Mouse (Mus musculus) adrenal gland, adult 18-20 months (tissue): ENCODE measurements around the gene Tk1. TPM values are rescaled to one million over a fixed set of nuclear protein-coding genes. Genes with fewer than 3 reads are reported as not detected.
A peak's percentile ranks its signal among the peaks of the same experiment; 100 is the strongest.
"Not testable (repeated sequence)": the region's sequence is repeated elsewhere in the genome, so short reads cannot be mapped to it uniquely, and the experiment has no call there.

ENCODE experiments used
- DNase-seq, 2 experiments: peaks; one replicate each; pipeline ENCODE4 v3.0.0; 2021 to 2022; ENCODE audit warnings: low spot score in 2 of 2
- total RNA-seq, 2 experiments: library from RNA; stranded (reverse); gene quantifications; 1 replicate in 1 of 2; 2 replicates in 1 of 2; pipeline ENCODE4 v1.2.3; 2021

The Tk1 gene
- total RNA-seq, 2 experiments from 2014 or later: 2.2 to 3.8 TPM

DNA sequence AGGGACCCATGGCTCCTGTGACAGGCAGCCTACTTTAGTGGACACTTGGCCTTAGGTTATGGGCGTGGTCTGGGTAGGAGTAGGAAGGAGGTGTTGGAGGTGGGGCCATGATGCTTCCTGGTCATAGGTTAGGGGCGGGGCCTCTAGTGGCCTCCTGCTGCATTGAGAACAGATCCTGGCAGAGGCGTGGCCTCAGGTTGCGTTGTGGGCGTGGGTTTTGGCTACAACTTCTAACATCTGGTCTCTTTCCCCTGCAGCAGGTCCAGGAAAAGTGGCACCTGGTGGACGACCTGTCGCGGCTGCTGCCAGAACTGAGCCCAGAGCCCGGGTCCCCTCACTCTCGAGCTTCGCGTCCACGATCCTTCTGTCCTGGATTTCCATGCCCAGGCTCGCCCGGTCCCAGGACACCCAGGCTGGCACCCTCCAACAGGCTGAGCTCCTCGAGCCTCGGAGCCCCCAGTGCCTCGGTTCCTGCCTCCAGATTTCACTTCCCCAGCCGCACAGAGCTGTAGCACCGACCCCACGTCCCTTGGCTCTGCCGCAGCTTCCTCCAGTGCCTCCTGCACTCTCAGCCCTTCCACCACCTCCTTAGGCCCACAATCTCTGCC lies 33.5 kb downstream of the Tk1 start:
- no peak for DNase-seq

DNA sequence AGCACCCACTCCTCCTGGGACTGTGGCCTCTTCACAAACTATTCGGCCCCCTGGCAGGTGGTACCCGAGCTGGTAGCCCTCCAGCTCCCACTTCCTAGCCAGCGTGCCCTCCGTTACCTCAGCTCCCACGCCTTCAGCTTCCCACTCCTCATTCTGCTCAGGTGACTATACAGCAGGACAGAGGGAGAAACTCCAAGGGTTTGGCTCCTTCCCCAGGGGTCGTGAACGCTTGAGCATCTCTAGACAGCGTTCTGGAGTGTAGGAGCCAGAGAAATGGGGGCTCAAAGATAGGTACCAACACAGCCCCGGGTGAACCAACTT lies 34.5 kb downstream of the Tk1 start:
- no peak for DNase-seq

DNA sequence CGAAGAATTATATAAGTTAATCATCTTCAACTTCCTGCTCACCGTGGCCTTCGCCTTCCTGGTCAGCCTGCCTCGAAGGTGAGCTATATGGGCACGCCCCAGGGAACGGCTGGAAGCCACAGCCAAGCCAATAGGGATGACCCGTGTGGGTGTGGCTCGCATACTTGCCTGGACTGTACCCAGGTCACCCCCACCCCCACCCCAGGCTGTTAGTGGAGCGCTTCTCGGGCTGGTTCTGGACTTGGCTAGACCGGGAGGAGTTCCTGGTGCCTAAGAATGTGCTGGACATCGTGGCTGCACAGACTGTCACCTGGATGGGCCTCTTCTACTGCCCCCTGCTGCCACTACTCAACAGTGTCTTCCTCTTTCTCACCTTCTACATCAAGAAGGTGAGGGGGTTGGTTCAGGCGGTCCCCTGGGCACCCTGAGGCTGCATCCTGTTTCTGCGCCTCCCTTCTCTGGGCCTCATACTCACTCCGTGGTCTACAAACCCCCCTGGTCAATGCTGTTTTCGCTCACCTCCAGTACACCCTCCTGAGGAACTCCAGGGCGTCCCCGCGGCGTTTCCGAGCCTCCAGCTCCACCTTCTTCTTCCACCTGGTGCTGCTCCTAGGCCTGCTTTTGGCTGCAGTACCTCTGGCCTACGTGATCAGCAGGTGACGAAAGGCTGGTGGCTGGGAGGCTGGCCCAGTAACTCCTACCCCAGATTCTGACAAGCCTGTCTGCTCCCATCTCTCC lies 35.0 kb downstream of the Tk1 start:
- DNase-seq: no peak

DNA sequence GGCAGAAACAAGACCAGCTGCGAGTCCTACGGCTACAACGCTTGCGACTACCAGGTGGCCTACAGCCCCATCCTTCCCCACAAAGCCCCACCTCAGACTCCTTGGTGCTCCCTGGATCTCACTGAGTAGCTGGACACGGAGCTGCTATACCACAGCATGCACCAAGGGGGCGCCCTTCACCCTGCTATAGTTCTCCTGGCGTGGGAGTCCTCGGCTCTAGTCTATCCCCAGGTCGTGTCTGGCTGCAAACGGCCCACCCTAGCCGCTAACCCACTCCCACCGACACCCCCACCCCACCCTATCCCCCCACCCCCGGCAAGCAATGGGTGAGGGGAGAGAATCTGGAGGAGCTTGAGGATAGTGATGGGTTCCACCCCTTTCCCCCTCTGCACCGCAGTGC lies 35.6 kb downstream of the Tk1 start:
- DNase-seq: peak; percentile 64 to 73

DNA sequence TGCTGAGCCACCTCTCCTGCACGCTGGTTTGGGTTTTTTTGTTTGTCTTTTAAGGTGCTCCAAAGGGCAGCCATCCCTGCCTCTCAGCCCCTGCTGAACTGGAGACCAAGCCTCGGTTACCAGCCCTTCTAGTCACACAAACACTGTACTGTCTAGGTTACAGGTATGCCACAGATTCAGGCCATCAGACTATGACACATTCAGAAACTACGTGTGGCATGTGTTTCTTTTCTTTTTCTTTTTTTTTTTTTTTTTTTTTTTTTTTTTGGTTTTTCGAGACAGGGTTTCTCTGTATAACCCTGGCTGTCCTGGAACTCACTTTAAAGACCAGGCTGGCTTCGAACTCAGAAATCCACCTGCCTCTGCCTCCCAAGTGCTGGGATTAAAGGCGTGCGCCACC lies 37.4 kb downstream of the Tk1 start:
- not testable (repeated sequence) for DNase-seq

DNA sequence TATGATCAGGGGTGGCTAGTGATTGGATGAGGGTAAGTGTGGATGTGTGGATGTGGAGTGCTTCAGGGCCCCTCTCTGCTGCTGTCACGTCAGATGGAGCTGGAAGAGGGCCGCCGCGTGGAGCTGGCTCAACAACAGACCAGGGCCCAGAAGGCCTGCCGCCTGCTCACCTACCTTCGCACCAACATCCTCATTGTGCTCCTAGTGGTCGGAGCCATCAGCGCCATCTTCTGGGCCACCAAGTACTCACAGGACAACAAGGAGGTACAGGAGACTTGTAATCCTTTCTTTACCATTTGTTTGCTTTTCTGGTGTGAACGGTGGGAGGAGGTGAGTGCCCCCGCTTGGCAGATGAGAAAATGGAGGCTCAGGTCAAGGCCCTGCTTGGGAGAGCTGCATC lies 39.6 kb downstream of the Tk1 start:
- DNase-seq: peak; percentile 51 to 63

DNA sequence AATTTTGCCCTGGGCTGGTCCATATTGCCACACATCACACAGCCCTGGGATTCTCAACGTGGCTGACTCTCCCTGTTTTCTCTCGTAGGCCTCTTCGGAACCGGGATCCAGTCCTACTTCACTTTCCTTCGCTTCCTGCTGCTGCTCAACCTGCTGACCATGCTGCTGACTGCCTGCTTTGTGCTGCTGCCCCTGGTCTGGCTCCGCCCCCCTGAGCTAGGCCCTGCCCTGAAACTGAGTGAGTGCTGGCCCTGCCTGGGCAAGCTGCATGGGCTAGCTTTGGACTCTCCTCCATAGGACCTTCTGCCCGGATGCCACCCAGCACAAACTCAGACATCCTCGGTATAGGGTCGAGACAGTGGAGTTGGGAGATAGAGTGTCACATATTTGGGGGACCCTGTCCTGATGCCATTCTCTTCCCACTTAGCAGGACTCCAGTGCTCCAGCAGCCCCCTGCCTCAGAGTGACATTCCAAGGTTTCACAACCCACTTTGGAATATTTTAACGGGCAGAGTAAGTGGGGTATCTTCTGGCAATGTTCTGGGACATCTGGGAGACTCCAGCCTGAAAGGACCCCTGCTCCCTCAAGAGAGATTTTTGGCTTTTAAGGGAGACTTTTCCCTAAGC lies 42.1 kb downstream of the Tk1 start:
- DNase-seq: no peak

DNA sequence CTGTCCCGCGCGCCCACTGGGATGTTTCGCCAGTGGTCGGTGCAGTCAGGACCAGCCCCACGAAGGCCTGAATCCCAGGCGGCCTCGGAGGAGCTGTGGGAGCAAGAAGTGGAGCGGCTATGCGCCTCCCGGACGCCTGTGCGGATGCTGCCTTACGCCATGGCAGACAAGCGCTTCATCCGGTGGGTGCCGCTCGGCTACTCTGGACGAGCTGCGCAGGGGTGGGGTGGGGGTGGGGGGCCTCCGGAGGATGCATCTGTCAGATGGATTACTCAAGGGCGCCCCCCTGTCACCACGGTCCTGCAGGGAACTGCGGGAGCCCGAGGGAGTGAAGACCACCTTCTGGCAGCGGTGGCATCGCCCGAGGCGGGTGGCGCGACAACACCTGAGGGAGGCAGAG lies 42.8 kb downstream of the Tk1 start:
- peak; percentile 40 to 59 for DNase-seq

DNA sequence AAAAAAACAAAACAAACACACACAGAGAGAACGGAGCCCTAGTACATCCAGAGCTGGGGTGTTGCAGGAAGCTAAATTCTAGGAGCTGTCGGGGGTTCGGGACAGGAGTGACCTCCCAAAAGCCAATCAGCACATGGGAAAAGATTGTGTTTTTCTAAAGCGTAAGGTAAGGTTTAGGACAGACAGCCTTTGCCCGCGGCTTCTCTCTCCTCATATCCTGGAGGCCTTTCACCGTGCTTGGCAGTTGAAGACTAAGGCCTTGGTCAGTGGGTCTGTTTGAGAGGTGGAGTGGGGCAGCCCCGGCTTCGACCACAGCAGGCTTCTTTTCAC lies 43.2 kb downstream of the Tk1 start:
- DNase-seq: no peak

DNA sequence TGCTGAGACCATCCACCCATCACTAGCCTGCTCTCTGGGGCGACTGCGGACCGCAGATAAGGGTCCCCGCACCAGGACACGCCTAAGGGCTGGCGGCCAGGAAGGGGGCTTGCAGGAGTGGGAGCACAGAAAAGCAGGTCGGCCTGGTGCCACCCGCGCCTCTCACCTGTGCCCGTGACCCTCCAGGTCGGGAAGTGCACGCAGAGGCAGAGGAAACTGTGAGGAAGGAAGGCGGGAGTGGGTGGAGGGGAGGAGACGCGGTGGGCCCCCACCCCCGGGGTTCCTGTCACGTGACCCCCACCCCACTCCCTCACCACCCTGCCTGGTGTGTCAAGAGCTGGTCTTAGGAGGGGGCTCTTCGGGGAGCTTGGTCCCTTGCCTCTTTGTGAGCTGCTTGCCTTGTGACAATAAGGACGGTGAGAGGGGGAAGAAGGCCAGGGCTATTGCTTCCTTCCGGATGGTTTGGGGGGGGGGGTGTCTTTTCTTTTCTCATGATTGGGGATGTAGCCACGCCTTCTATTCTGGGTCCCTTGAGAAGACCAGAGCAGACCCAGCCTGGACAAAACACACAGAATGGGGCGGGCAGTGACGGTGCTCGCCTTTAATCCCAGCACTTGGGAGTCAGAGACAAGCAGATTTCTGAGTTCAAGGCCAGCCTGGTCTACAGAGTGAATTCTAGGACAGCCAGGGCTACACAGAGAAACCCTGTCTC lies 43.7 kb downstream of the Tk1 start, which contains the start of the genes Tmc8 and Tmc6:
TSS of gene Tmc8 (plus strand) at position 84 of the 712 bp plus-strand sequence.
TSS of gene Tmc6 (minus strand) at position 206 of the 712 bp plus-strand sequence.
- peak in 1 of 2 experiments; percentile 47 for DNase-seq

DNA sequence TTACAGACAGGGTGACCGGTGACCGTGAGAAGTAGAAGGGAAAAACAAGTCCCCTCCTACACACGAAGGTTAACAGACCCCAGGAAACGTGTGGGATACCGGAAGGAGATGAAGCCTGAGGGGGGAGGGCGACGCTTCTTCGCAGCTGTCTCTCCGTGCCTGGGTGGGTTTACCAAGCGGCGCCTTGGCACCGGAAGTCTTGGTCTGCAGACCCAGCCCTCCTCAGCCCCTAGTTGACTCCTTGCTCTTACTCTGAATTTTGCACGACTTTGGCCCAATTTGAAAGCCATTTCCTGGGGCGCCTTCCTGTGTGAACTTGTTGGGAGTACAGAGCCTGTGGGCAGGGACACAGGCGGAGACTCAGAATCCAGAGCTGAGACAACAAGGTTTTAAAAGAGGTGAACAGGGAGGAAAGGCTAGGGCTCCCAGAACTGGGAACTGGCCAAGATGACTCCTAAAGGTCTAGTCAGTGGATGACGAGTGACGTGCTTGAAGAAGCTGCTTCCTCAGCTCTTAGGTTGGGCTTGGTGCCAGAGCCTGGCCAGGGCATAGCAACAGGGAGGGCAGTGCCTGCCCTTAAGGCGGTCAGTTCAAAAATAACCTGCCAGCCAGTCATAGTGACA lies 44.6 kb downstream of the Tk1 start:
- DNase-seq: peak; percentile 72 to 76

DNA sequence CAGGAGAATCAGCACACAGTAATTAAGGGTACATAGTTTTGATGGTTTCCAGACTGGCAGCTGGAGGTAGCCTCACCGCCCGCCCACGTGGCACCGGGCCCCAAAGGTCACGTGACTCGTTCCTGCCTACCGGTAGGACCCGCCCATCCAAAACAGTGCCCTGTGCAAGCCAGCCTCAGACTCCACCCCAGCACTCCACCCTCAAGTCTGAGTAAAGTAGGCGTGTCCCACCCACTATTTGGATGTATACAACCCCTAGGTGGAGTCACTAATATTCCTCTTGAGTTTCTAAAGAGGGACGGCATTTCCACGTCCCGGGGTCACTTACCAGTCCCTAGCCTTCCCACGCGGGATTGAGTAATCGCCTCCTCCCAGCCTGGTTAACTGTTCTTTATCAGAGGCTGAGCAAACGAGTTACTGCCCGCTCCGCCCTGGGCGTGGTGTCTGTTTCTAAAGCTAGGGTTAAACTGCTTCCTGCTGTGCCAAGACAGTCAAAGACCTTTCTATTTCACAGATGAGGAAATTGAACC lies 45.2 kb downstream of the Tk1 start:
- DNase-seq: peak; percentile 75 to 77

DNA sequence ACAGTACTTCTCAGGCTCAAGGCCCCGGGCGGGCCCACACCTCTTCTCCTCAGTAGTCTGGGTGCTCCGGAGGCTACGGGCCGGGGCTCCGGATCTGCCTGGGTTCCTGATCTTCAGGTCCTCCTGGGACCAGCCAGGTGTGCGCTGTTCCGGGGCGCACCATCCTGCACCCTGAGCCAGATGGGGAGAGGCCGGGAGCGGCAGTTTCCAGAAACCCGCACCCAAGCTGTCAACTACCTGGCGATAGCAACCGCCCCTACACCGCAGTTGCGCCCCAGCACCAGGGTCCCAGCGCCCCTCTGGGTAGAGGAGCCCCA lies 45.7 kb downstream of the Tk1 start:
- DNase-seq: no peak

DNA sequence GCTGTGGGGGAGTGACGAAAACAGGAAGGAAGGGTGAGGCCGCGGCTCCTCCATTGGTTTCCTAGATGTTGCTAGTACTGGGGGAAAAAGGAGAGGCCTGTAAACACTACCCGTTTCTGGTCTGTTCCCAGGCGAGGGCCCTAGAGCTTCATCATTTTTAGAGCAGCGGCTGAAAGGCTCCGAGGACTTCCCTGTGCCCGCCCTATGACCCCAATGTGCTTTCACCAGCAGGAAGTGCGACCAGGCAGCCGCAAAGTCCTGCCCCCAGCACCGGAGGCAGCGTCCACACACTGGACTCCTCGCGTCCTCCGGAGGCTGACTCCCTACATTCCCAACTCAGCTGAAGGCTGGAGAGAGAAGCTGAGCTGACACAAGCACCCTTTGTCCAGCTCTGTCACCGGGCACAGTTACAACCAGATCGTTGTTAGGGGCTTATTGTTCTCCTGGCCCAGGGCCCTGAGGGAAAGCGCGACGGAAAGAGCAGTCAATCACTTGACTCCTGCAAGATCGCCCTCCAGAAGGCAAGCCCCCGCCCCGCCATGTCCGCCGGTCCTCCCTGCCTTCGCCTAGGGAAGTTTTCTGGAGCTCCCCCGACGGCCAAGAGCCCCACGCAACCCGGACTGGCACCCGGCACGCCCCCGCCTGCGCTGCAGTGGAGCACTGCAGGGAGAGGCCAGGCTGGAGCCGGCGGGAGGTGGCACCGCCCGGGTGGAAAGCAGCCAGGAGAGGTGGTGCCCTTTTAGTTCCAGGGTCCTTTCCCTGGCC lies 46.3 kb downstream of the Tk1 start:
- DNase-seq: peak; percentile 69 to 70

DNA sequence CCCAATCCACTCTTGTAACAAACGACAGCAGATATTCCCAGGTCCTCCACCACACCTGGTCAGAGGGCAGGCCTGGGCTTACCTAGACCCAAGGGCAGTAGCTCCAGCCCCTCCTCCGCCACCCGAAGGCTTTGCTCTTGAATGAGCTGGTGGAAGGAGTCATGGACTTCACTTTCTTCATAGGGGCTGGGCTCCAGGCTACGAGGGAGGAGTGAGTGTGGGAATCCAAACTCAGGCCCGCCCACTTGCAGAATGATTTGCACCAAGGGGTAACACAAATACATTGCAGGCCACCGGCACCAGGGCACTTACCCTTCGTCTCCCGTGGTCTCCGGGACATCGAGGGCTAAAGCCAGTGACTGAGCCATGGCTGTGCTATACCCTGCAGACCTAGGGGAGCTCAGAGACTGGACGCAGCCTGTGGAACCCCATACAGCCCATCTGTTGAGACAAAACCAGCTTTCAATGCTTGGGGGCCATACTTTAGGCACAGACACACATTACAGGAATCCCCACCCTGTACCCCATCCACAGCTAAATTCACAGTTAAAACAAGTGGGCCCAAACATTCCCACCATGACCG lies 47.0 kb downstream of the Tk1 start:
- DNase-seq: peak in 1 of 2 experiments; percentile 41

DNA sequence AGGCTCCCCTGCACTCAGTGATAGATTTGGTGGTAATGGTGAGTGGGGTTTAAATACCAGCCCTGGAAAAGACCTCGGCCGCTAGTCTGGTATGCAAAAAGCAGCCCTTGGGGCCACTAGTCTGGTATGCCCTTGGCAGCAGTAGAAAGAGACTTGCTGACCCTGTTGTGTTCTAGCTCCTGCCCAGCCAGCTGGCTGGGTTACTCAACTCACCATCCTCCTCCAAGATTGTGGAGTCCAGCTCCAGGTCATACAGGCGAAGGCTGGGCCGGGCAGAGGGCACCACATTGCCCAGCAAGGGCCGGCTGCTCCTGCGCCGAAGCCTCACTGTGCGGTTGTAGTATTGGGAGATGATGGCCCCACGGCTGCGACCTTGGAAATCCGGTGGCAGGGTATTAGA lies 47.9 kb downstream of the Tk1 start:
- DNase-seq: no peak

DNA sequence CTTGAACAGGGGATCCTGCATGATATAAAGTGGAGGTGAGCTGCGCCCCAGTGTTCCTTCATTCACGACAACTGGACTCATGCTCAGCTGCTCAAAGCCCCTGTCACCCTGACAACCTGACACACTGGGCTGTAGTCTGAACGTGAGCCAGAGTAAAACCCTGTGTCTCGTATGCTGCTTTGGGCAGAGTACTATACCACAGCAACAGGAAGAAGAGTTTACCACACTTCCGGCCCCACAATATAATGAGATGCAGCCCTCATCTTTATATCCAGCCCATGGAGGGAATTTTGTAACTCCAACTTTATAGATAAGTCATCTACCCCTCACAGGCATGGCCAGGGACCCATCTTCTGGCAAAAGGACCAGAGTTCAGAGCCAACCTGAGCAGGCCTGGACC lies 48.8 kb downstream of the Tk1 start:
- DNase-seq: no peak

DNA sequence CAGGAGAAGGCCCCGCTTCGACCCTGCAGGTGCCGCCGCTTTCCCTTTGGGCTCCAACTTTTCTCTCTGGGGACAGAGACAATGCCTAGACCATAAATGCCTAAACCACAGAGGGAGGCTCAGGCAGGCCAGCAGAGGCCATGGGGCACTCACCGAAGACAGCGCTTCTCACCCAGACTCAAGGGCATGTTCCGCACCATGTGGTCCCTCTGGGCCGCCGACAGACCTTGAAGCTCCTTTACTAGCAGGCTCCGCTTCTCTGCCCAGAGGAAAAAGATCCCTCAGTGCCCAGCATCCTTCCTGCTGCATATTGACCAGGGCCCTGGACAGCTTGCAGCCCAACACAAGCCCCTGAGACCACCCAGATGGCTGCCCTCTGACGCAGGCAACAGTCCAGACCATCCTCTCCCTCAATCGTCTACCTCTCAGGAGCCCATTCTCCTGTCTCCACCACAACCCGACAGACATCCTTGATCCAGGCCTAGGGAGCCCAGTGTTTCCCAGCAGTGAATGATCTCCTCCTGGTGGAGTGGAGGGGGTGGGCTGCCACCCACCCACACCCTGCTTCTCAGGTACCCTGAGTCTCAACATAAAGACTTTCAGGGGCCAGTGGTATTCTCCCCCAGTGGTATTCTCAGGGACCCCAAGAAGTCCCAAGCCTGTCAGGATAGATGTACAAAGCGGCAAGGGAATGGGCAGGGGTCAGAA lies 49.7 kb downstream of the Tk1 start:
- DNase-seq: peak in 1 of 2 experiments; percentile 27

DNA sequence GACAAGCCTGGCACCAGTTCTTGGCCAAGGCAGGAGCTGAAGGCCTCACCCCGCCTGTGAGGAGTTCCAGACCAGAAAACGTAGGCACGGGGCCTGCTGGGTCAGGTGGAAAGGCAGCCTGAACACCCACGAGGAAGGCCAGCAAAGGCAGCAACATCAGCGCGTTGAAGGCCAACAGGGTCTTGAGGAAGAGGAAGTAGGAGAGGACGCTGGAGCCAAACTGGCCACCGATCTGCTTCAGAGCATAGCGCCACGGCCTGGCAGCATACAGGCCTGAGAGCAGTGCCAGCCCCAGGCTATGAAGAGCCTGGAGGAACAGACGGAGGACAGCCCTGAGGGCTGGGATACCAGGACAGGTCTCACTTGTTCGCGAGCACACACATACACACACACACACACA lies 50.4 kb downstream of the Tk1 start:
- DNase-seq: no peak

DNA sequence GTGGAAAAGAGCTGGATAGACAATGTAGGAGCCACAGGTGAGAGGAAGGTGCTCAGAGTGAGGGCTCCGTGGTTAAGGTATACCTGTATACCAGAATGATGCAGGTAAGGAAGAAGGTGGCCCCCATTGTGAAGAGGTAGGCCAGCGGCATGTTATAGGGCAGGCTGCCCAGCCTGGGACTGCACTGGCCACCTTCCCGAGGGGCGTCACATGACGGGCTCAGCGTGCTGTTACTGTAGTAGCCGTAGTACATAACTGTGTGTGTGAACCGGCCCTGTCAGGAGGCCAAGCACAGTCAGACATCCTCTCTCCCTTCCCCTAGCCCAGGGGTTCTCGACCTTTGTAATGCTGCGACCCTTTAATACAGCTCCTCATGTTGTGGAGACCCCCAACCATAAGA lies 51.0 kb downstream of the Tk1 start:
- DNase-seq: no peak
